Mouse (Mus musculus) bone marrow, adult 2 months (tissue): ENCODE measurements around the gene Ino80b.

ENCODE experiments used
- CTCF ChIP-seq: fragments of 200-500 bp; IDR thresholded peaks from 2 replicates; pipeline ENCODE4 v1.5.1; 2011; ENCODE audit warnings: low read length, control low read depth; ENCODE audit not compliant: control insufficient read depth, insufficient read depth
- POLR2A ChIP-seq: fragments of 200-500 bp; IDR thresholded peaks from 2 replicates; pipeline ENCODE4 v1.6.1; 2011; ENCODE audit warnings: low read depth, mild to moderate bottlenecking, control low read depth, low read length, borderline replicate concordance; ENCODE audit not compliant: control insufficient read depth

DNA sequence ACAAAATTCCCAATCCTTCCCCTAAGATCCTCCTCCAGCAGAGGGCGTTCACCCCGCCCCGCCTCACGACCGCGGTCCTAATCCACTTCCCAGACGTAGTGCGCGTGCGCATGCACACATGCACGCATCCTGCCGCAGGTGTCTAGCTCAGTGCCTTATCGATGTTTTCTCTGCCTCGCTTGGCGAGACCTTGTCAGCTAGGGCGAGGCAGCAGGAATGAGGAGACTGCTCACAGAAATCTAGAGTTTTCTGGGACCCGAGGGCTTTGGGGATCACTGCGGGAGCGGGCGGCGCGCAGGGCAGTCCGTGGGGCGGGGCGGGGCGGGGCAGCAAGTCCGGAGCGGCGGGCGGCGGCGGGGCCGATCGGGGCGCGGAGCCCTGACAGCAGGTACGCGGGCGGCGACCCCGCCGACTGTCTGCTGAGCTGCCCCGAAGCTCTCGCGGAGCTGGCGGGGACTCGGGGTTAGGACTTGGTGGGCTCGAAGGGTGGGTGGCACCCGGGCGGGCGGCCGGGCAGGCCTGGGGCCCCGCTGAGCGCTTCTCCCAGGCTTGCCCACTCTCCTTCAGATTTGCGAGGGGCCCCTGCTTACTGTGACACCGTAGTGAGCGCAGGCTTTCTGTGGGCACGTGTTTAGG, 40.5 kb upstream of the Ino80b start, which contains the start of gene Dctn1:
- TF ChIP-seq CTCF (peak; percentile 91), POLR2A (peak; percentile 78; the same call in 1 of the 2 replicates)
